Mouse (Mus musculus): ENCODE data around the gene Efnb3.

DNA sequence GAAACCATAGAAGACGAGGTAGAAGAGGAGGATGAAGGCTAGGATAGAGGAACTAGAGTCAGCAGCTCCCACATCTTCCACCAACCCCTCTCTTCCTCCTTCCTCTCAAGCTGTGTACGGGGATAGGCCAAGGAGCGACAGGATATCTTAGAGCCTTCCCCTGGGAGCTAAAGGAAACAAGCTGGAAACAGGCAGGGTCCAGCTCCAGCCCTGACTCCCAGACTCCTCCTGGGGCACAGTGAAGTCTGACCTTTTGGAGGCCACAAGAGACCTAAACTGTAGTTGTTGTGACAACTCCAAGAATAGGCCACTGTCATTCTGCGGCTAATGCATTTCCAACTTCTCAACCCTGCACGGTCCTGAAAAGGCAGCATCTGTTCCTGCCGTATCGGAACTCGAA is 43.5 kb upstream of the Efnb3 start:
- TF ChIP-seq CTCF (IDR thresholded peaks at IDR 0.05; ENCODE audit: low read depth, low read length) (no peak), POLR2A (IDR thresholded peaks at IDR 0.05; ENCODE audit: borderline replicate concordance, low read depth, low read length) (no peak)

Data from bone marrow macrophage, adult 2 months (primary cell).